Mouse (Mus musculus) hindbrain, embryonic 14.5 days (tissue): ENCODE data around the gene Krt12. TPM values are rescaled to one million over a fixed set of nuclear protein-coding genes. Genes with fewer than 3 reads are reported as not detected.

Experiments
- ATAC-seq: fragments of 200-750 bp; cut with Nextera tagmentation; 2 replicates; pipeline ENCODE4 v1.8.0; 2017; ENCODE audit warnings: moderate number of reproducible peaks, mild to moderate bottlenecking, moderate TSS enrichment, moderate library complexity; ENCODE audit not compliant: low FRiP score
- DNase-seq: peaks from one replicate; pipeline ENCODE4 v3.0.0-alpha.2; 2015; ENCODE audit warnings: low spot score
- H3K27ac ChIP-seq: fragments of 300-500 bp; sonication (generic); 2 replicates; pipeline ENCODE4 v1.5.1; 2014; ENCODE audit warnings: mild to moderate bottlenecking, moderate library complexity
- H3K27me3 ChIP-seq: fragments of 300-500 bp; sonication (generic); 2 replicates; pipeline ENCODE4 v1.6.1; 2014; ENCODE audit warnings: mild to moderate bottlenecking, low read length, mixed read lengths; ENCODE audit not compliant: control insufficient read depth, insufficient read depth
- H3K36me3 ChIP-seq: fragments of 300-500 bp; sonication (generic); replicated peaks from 2 replicates; pipeline ENCODE4 v1.6.1; 2014; ENCODE audit not compliant: control insufficient read depth, insufficient read depth
- H3K4me1 ChIP-seq: fragments of 300-500 bp; sonication (generic); replicated peaks from 2 replicates; pipeline ENCODE4 v1.6.1; 2014; ENCODE audit warnings: antibody characterized with exemption, low read length, mixed read lengths; ENCODE audit not compliant: control insufficient read depth, insufficient read depth
- H3K4me2 ChIP-seq: fragments of 300-500 bp; sonication (generic); replicated peaks from 2 replicates; pipeline ENCODE4 v1.6.1; 2014; ENCODE audit warnings: mild to moderate bottlenecking, moderate library complexity
- H3K4me3 ChIP-seq: fragments of 300-500 bp; sonication (generic); replicated peaks from 2 replicates; pipeline ENCODE4 v1.5.1; 2014; ENCODE audit warnings: mild to moderate bottlenecking, low read length
- H3K9ac ChIP-seq: fragments of 300-500 bp; sonication (generic); 2 replicates; pipeline ENCODE4 v1.6.1; 2014
- H3K9me3 ChIP-seq: fragments of 300-500 bp; sonication (generic); 2 replicates; pipeline ENCODE4 v1.6.1; 2016; ENCODE audit warnings: low read length; ENCODE audit not compliant: control insufficient read depth
- WGBS: fragments of 180-500 bp; shearing (Covaris S2); extraction: QIAGEN DNeasy Blood & Tissue Kit; methylation state at CpG from one replicate; pipeline ENCODE4 v1.1.7; 2014; 5-methylcytosine and 5-hydroxymethylcytosine counted together
- polyA plus RNA-seq: library from polyadenylated mRNA; unstranded; fragments of >200 nt; fragmentation: Nextera tagmentation; extraction: Ambion mirVana; gene quantifications from 2 replicates; pipeline ENCODE4 v1.2.1, GENCODE M21; 2014

Gene Krt12
- not detected in 2 replicates for polyA plus RNA-seq

- H3K4me1 ChIP-seq: no peaks in the 10 kb centered on the region
- H3K36me3 ChIP-seq: no peaks in the 10 kb centered on the region
- WGBS: 87% methylated on average over 10 of the region's 10 CpGs
- H3K4me2 ChIP-seq: no peak within 1 kb of the TSS
- H3K9me3 ChIP-seq: no peaks in the 10 kb centered on the region
- ATAC-seq (no peak), DNase-seq (no peak)
- no peaks in the 10 kb centered on the region for H3K27me3 ChIP-seq
- no peak within 1 kb of the TSS for H3K27ac ChIP-seq
- H3K9ac ChIP-seq: no peak within 1 kb of the TSS
- H3K4me3 ChIP-seq: no peak within 1 kb of the TSS
Observed at GRCm38 (mm10) chr11:99422159-99422558, at the start of gene Krt12. Gene Krt12 (minus strand): TSS chr11:99422259.

- no peaks in the 10 kb centered on the region for H3K4me1 ChIP-seq
- DNase-seq: no peak
- WGBS: 92% methylated on average over 4 of the region's 4 CpGs
- no peak overlapping the region for H3K9ac ChIP-seq
- no peaks in the 10 kb centered on the region for H3K9me3 ChIP-seq
- H3K4me2 ChIP-seq: no peak overlapping the region
- H3K27me3 ChIP-seq: no peaks in the 10 kb centered on the region
- H3K27ac ChIP-seq: no peak overlapping the region
- H3K4me3 ChIP-seq: no peak overlapping the region
- no peak for ATAC-seq
- H3K36me3 ChIP-seq: no peaks in the 10 kb centered on the region
Observed at GRCm38 (mm10) chr11:99469228-99469627, 47.2 kb upstream of the Krt12 start.

DNA sequence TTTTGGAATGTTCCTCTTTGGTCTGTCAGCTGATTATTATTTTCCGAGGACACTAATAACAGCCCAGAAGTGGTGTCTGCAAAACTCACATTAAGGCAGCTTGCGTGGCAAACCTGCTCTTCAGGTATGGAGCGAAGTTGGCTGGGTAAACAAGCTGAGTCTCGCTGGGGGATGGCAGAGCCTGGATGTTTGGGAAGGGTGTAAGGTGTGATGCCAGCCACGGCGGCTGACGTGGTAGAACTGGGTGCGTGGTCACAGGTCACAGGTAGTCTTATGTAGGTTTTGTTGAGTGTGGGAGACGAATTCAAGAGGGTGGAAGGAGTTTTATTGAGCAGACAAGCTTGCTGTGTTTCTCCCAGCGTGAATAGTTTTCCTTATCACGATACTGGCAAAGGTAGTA, 46.5 kb upstream of the Krt12 start:
- H3K36me3 ChIP-seq: no peaks in the 10 kb centered on the region
- ATAC-seq: no peak
- no peak overlapping the region for H3K9ac ChIP-seq
- H3K4me2 ChIP-seq: no peak overlapping the region
- H3K9me3 ChIP-seq: no peaks in the 10 kb centered on the region
- H3K27me3 ChIP-seq: no peaks in the 10 kb centered on the region
- no peak overlapping the region for H3K27ac ChIP-seq
- H3K4me3 ChIP-seq: no peak overlapping the region
- no peaks in the 10 kb centered on the region for H3K4me1 ChIP-seq
- 89% methylated on average over 11 of the region's 11 CpGs for WGBS
- DNase-seq: no peak

DNA sequence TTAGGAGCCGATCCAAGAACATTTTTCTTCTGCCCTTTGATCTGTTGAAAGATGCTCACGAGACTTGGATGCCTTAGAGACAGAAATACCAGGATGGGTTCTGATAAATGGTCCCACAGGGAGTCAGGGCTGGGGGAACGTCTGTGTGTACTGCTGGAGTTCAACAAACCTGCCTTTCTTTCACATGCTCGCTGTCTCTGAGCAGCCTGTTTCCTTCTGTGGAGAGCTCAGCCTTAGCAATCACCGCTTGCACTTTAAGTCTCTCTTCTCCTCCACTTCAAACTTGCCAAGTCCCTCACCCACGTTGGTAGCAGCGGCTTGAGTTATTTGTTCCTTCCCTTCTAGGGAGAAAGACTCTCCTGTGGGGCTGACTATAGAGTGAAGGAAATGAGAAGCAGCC, 44.3 kb upstream of the Krt12 start:
- Histone ChIP-seq H3K4me3 (no peak overlapping the region), H3K36me3 (no peaks in the 10 kb centered on the region), H3K4me2 (no peak overlapping the region), H3K9me3 (no peaks in the 10 kb centered on the region), H3K27me3 (no peaks in the 10 kb centered on the region), H3K27ac (no peak overlapping the region), H3K9ac (0 out of 2 replicates have a peak overlapping the region, but pooled peaks have one; percentile 9), H3K4me1 (no peaks in the 10 kb centered on the region)
- ATAC-seq: no peak
- no peak for DNase-seq
- 45% methylated on average over 7 of the region's 7 CpGs for WGBS

GRCm38 (mm10) chr11:99464836-99465235, 42.8 kb upstream of the Krt12 start:
- Histone ChIP-seq H3K27ac (no peak overlapping the region), H3K9ac (no peak overlapping the region), H3K4me1 (no peaks in the 10 kb centered on the region), H3K4me2 (no peak overlapping the region), H3K9me3 (no peaks in the 10 kb centered on the region), H3K4me3 (no peak overlapping the region), H3K36me3 (no peaks in the 10 kb centered on the region), H3K27me3 (no peaks in the 10 kb centered on the region)
- peak; percentile 95 for DNase-seq
- WGBS: 10% methylated on average over 5 of the region's 5 CpGs
- ATAC-seq: no peak

DNA sequence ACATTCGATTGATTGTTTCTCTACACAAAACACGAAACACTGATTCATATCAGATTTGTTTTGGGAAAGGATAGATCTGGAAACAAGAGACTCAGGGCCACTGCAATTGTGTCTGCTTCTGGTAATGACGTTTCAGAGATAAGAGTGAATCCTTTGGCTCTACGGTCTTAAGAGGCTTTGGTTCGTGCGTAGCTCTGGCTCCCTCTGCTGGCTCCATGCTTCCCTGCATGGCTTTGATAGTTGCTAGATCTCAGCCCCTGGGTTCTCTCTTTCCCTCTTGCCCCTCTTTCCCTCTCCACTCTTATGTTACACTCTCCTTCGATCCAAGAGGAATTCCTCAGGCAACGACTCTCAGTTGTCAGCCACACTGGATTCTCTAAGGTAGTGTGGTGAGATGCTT, 41.1 kb upstream of the Krt12 start:
- Histone ChIP-seq H3K4me3 (no peak overlapping the region), H3K9ac (no peak overlapping the region), H3K27me3 (no peaks in the 10 kb centered on the region), H3K4me1 (no peaks in the 10 kb centered on the region), H3K4me2 (no peak overlapping the region), H3K27ac (no peak overlapping the region), H3K36me3 (no peaks in the 10 kb centered on the region), H3K9me3 (no peaks in the 10 kb centered on the region)
- ATAC-seq: no peak
- peak; percentile 91 for DNase-seq
- 11% methylated on average over 8 of the region's 8 CpGs for WGBS

GRCm38 (mm10) chr11:99461736-99462135, 39.7 kb upstream of the Krt12 start:
- no peak for DNase-seq
- no peak overlapping the region for H3K27ac ChIP-seq
- no peak overlapping the region for H3K9ac ChIP-seq
- no peaks in the 10 kb centered on the region for H3K4me1 ChIP-seq
- no peaks in the 10 kb centered on the region for H3K27me3 ChIP-seq
- no peak overlapping the region for H3K4me2 ChIP-seq
- H3K36me3 ChIP-seq: no peaks in the 10 kb centered on the region
- no peak for ATAC-seq
- 49% methylated on average over 7 of the region's 7 CpGs for WGBS
- no peaks in the 10 kb centered on the region for H3K9me3 ChIP-seq
- H3K4me3 ChIP-seq: no peak overlapping the region

GRCm38 (mm10) chr11:99458887-99459286, 36.8 kb upstream of the Krt12 start:
- no peak for DNase-seq
- no peaks in the 10 kb centered on the region for H3K36me3 ChIP-seq
- no peak overlapping the region for H3K4me3 ChIP-seq
- no peaks in the 10 kb centered on the region for H3K4me1 ChIP-seq
- H3K27me3 ChIP-seq: no peaks in the 10 kb centered on the region
- H3K27ac ChIP-seq: no peak overlapping the region
- no peaks in the 10 kb centered on the region for H3K9me3 ChIP-seq
- no peak overlapping the region for H3K4me2 ChIP-seq
- H3K9ac ChIP-seq: no peak overlapping the region
- no peak for ATAC-seq
- 70% methylated on average over 7 of the region's 7 CpGs for WGBS

DNA sequence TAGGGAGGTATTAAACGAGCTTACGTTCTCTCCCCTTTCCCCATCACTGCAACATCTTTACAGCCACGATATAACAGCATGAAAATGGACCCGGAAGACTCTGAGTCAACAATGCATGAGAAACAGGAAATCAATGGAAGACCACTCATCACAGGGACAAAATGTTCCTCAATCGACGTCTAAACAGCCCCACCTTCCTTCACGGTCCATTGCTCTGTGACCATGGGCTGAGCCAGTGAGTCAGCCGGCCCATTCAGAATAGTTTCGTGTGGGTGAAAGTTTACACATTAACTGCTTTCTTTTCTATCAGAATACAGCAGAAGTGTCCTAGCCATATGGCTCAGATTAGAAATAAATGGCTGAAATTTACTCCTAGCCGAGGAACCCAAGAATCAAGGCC, 32.7 kb upstream of the Krt12 start:
- 49% methylated on average over 10 of the region's 10 CpGs for WGBS
- ATAC-seq: no peak

DNA sequence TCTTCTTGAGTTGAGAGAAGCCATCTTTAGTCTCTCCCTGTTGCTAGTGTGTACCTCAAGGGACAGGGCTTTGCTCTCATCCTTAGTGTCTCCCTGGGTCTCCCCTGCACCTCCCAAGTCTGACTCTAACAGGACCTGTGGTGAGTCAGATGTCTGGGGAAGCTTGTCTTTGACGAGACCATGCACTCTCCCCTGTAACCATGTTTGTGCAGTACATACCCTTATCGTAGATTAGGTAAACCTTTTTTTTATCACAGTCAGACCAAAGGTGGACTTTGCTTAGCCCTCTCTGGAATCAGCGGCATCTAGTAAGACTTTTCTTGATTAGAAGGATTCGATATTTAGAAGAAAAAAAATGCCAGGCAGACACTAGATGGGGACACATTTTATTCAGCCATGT, 32.0 kb upstream of the Krt12 start:
- WGBS: 91% methylated on average over 4 of the region's 4 CpGs

More for the DNA sequence above, 32.7 kb upstream of the Krt12 start:
- Histone ChIP-seq H3K27me3 (no peaks in the 10 kb centered on the region), H3K4me3 (no peak overlapping the region), H3K36me3 (no peaks in the 10 kb centered on the region), H3K4me2 (no peak overlapping the region), H3K27ac (no peak overlapping the region), H3K9ac (no peak overlapping the region), H3K9me3 (no peaks in the 10 kb centered on the region), H3K4me1 (no peaks in the 10 kb centered on the region)
- no peak for DNase-seq

More for the DNA sequence above, 32.0 kb upstream of the Krt12 start:
- DNase-seq (no peak), ATAC-seq (no peak)
- Histone ChIP-seq H3K9ac (no peak overlapping the region), H3K36me3 (no peaks in the 10 kb centered on the region), H3K4me3 (no peak overlapping the region), H3K4me2 (no peak overlapping the region), H3K4me1 (no peaks in the 10 kb centered on the region), H3K27me3 (no peaks in the 10 kb centered on the region), H3K9me3 (no peaks in the 10 kb centered on the region), H3K27ac (no peak overlapping the region)
